Mouse (Mus musculus) testis, adult 2 months (tissue): ENCODE data around the gene Sorbs2.

Experiments
- CTCF ChIP-seq: fragments of 200-500 bp; IDR thresholded peaks from 2 replicates; pipeline ENCODE4 v1.5.1; 2012; ENCODE audit warnings: low read depth, mild to moderate bottlenecking, inconsistent platforms, low read length, moderate library complexity; ENCODE audit not compliant: control insufficient read depth, insufficient read depth, insufficient replicate concordance
- POLR2A ChIP-seq: fragments of 200-500 bp; IDR thresholded peaks from 2 replicates; pipeline ENCODE4 v1.6.1; 2012; ENCODE audit warnings: low read depth, mild to moderate bottlenecking, inconsistent platforms, low read length, moderate library complexity; ENCODE audit not compliant: control insufficient read depth

- TF ChIP-seq POLR2A = no peak
- TF ChIP-seq CTCF = no peak
These were observed 192.5 kb downstream of the Sorbs2 start for GRCm38 (mm10) chr8:45700100-45700499.
